16 mouse cellular contexts compared by ENCODE assay signal in genomic region chr13:94296371-94296770, GRCm38 (mm10).
"Had no signal": no experiment of that assay in that cellular context is flagged by ENCODE, and none has a peak within 500 bp of the region (broad histone marks: within the 10 kb centered on the region; RNA-seq: fewer than 3 reads in every experiment).

No protein-coding gene starts in this region.

- H3K27ac ChIP-seq: kidney, postnatal 0 days; limb, embryonic 13.5 days; liver, embryonic 15.5 days; midbrain, embryonic 10.5 days; neural tube, embryonic 12.5 days had no signal

- H3K9me3 ChIP-seq: limb, embryonic 13.5 days; liver, embryonic 15.5 days; midbrain, embryonic 10.5 days; neural tube, embryonic 12.5 days had no signal

- H3K4me2 ChIP-seq: limb, embryonic 13.5 days; liver, embryonic 11.5 days; liver, embryonic 15.5 days; lung, embryonic 14.5 days; neural tube, embryonic 12.5 days had no signal

- H3K27me3 ChIP-seq: limb, embryonic 13.5 days; liver, embryonic 15.5 days; neural tube, embryonic 12.5 days had no signal

- H3K9ac ChIP-seq: limb, embryonic 13.5 days; liver, embryonic 15.5 days; lung, embryonic 14.5 days; neural tube, embryonic 12.5 days had no signal

- H3K4me3 ChIP-seq: limb, embryonic 13.5 days; liver, embryonic 15.5 days; midbrain, embryonic 10.5 days; neural tube, embryonic 12.5 days had no signal

- DNase-seq: kidney, adult 11 months; kidney, adult 9 months; kidney, postnatal 36 days; lung, embryonic 14.5 days; lung, postnatal 10 days; lung, postnatal 4 days; midbrain, embryonic 14.5 days; right cerebral cortex, postnatal 4 days; spleen, adult 18-20 months; thymus, postnatal 36 days had no signal

- H3K4me1 ChIP-seq: limb, embryonic 13.5 days; neural tube, embryonic 12.5 days had no signal

- H3K36me3 ChIP-seq: limb, embryonic 13.5 days; liver, embryonic 15.5 days; midbrain, embryonic 10.5 days; neural tube, embryonic 12.5 days had no signal
